Mouse (Mus musculus) adrenal gland, postnatal 4 days (tissue): Measurements from ENCODE around the gene Mpst. TPM values are rescaled to one million over a fixed set of nuclear protein-coding genes. Genes with fewer than 3 reads are reported as not detected.
A peak's percentile ranks its signal among the peaks of the same experiment; 100 is the strongest.

Source experiments
- DNase-seq, 2 experiments: peaks; one replicate each; pipeline ENCODE4 v3.0.0; 2021 to 2022; ENCODE audit warnings: low spot score in 2 of 2, mixed read lengths in 2 of 2
- long read RNA-seq, 2 experiments: library from polyadenylated mRNA; stranded (forward); transcript quantifications; one replicate each; pipeline ENCODE4 v2.0.0; 2021
- total RNA-seq, 2 experiments: library from RNA; stranded (reverse); gene quantifications; 2 replicates each; pipeline ENCODE4 v1.2.3; 2021

Gene Mpst
- 10 to 100 TPM; 52.8 to 53.8 TPM for total RNA-seq
- long read RNA-seq, experiment 1, result 0 reads
- long read RNA-seq, experiment 2, partial matches to known transcripts, result 0 of 1 reads
- long read RNA-seq, experiment 2, other reads (novel, unspliced or antisense), result 0 of 1 reads

- peak; percentile 73 to 85 for DNase-seq
These were observed at the start of gene Mpst for GRCm38 (mm10) chr15:78406293-78406934. Gene Mpst, plus strand, starts transcription at chr15:78406416.

GRCm38 (mm10) chr15:78365916-78366315, 40.3 kb upstream of the Mpst start:
- no peak for DNase-seq

- no peak for DNase-seq
These were observed 39.3 kb upstream of the Mpst start for GRCm38 (mm10) chr15:78366875-78367274.

- no peak for DNase-seq
These were observed 38.4 kb upstream of the Mpst start for GRCm38 (mm10) chr15:78367811-78368210.

- peak in 1 of 2 experiments; percentile 28 for DNase-seq
These were observed 37.3 kb upstream of the Mpst start for GRCm38 (mm10) chr15:78368926-78369346.

DNA sequence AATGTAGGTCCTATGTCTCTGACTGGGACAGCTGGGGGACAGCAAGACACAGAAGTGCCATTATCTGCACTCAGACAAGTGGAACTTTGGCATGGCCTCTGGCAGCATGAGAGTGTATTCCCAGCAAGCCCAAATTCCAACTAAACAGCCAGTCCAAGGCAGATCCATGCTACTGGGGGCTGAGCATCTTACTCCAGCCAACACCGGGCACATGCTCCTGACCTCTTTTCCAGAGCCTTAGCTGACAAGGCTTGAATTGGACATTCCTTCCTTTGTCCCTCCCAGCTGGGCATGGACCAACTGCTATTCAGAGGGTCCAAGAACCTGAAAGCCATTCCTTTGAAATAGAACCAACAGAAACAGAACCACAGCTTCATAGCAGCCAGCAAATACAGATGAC, 36.6 kb upstream of the Mpst start:
- DNase-seq, result no peak

DNA sequence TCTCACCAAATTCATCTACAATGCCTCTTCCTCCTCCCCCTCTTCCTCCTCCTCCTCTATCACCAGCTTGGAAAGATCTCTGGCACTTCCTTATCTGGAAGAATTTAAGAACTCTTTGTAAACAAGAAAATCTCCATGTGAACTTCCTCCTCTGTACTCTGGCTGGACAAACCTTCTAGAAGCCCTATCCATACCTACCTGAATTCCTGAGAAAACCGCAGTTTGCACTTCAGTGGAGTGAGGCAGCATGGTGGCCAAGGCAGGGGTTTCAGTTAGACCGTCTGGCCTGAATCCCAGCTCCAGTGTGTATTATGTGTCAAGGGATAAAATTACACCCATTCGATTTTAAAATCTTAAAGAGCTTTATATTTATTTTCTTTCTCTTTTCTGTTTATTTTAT, 33.4 kb upstream of the Mpst start:
- no peak for DNase-seq

- DNase-seq, result no peak
These were observed 32.0 kb upstream of the Mpst start for GRCm38 (mm10) chr15:78374204-78374603.

GRCm38 (mm10) chr15:78377859-78378258, 28.4 kb upstream of the Mpst start:
- DNase-seq, result no peak

DNA sequence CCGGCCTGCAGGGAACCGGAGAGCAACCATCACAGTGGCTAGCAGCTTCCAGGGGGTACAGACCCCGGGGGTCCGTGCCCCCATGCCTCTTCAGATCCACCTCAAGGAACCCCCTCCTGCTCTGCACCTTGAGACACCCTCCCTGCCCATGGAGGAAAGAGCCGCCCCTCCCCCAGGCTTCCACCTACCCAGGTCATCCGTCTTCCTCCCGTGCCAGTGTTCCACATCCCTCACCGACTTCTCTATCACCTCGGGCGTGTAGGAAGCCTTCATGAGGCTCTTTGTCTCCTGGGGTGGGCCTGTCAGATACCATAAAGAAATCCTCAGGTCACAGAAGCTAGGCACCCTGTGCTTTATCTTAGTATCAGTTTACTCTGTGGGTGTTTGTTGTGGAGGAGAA, 27.7 kb upstream of the Mpst start:
- DNase-seq, result no peak

DNA sequence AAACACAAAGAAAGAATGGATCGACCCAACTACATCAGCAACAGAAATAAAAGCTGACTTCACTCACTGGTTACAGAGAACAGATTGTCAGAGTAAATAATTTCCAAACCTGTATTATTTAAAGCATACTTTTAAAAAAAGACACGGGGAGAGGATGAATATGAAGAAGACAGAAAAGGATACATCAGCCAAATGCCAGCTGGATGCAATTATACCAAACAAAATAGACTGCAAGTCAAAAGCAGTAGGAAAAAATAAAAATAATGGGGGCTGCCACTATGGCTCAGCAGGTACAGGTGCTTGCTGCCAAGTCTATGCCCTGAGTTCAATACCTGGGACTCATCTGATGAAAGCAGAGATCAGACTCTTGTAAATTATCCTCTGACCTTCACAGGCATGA, 26.0 kb upstream of the Mpst start:
- DNase-seq, result no peak

DNA sequence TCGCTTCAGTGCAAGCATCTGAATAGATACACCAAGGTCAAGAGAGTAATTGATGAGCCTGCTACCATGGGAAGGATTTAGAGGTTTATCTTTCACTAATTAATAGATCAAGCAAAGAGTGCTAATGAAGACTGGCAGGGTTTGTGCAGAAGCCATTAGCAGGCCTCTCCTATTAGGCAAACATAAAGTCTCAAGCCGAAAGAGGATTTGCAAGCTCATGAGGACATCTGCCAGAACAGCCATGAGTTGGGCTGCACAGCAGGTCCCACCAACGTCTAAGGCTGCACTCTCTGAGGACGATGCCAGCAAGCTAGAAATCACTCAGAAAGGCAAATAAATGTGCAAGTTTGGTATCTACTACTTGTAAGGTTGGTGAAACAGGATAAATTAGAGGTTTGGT, 25.5 kb upstream of the Mpst start:
- no peak for DNase-seq

GRCm38 (mm10) chr15:78382115-78382514, 24.1 kb upstream of the Mpst start:
- no peak for DNase-seq

DNA sequence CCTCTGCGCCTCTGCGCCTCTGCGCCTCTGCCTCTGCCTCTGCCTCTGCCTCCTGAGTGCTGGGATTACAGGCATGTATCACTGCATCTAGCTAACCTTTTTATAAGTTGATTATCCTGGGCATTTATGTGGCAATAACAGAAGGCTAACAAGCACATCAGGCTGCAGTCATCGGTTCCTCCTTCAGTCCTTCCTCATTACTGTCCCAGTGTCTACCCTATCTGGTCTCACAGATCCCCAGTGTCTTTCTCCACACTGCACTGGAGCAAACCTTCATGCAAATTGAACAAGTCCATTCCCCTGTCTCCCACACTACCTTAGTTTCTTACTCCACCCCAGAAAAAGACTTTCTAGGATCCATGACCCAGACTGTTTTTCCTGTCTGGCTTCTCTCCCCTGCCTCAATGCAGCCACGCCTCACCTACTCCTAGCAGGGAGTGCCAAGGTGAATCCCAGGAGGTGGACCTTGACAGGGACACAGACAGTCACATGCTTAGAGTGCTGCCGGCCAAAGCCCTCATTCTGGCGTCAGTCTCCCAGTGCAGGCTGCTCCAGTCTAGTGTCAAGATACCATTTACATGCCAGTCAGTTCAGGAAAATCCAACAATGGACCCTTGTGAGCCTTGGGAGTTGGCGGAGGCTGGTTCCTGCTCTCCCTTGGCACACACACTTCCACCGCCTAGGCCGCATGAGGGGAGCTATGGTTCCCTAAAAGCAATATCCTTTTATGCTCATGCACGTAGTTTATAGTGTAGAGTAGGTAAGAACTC, 22.6 kb upstream of the Mpst start:
- no peak for DNase-seq

- DNase-seq, result no peak
These were observed 21.7 kb upstream of the Mpst start for GRCm38 (mm10) chr15:78384220-78385116.

- no peak for DNase-seq
These were observed 20.7 kb upstream of the Mpst start for GRCm38 (mm10) chr15:78385564-78385963.

- DNase-seq, result no peak
These were observed 15.4 kb upstream of the Mpst start for GRCm38 (mm10) chr15:78390855-78391254.

GRCm38 (mm10) chr15:78395478-78395962, 10.7 kb upstream of the Mpst start, which contains the start of gene Tex33:
Gene Tex33, minus strand, starts transcription at chr15:78395912.
- DNase-seq, result no peak

DNA sequence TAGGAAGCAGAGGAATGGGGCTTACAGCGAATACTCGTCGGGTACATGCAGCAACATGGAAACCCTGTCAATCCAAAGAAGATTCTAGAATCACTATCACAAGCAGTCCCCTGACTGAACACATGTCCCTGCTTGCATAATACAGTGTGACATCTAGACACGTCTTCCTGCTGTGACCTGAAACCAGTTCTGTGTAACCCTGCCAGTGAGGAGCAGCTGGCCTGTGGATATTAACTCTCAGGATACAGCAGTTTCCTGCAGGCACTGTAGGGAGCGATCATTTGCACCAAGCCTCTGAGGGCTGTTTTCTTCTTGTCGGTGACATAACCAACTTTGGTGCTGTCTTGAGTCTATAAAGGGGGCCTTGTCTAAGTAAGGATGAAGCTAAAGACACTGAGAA, 4.9 kb upstream of the Mpst start:
- DNase-seq, result no peak

DNA sequence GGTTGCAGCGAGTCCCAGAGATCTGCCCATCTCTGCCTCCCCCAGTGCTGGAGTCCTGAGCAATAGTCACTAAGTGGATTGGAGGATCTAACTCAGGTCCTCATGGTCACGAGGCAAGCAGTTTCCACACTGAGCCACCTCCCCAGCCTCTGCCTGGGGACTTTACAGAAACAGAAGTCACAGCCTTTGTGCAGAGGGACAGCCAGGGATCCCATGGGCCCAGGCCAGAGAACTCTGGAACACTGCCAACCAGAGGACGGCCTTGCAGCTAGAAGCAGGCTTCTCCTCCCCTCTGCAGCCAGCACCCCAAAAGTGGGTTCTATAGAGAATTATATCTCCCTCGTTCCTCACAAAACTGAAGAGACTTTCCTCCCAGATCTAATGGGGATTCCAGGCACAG, 4.3 kb upstream of the Mpst start:
- peak; percentile 49 to 74 for DNase-seq

GRCm38 (mm10) chr15:78402423-78402822, 3.8 kb upstream of the Mpst start:
- peak in 1 of 2 experiments; percentile 66 for DNase-seq
